Mouse (Mus musculus) hindbrain, embryonic 11.5 days (tissue): ENCODE data around the gene Srrm3. TPM values are rescaled to one million over a fixed set of nuclear protein-coding genes. Genes with fewer than 3 reads are reported as not detected.

ENCODE experiments used
- ATAC-seq: fragments of 200-750 bp; cut with Nextera tagmentation; 2 replicates; pipeline ENCODE4 v1.8.0; 2017; ENCODE audit warnings: mild to moderate bottlenecking, moderate TSS enrichment, moderate library complexity; ENCODE audit not compliant: low FRiP score
- DNase-seq: peaks from one replicate; pipeline ENCODE4 v3.0.0-alpha.2; 2015; ENCODE audit warnings: low spot score
- H3K27ac ChIP-seq: fragments of 300-500 bp; sonication (generic); 2 replicates; pipeline ENCODE4 v1.5.1; 2014; ENCODE audit warnings: mild to moderate bottlenecking, low read depth, low read length
- H3K27me3 ChIP-seq: fragments of 300-500 bp; sonication (generic); 2 replicates; pipeline ENCODE4 v1.6.1; 2014; ENCODE audit warnings: mild to moderate bottlenecking, low read length, moderate library complexity, mixed read lengths; ENCODE audit not compliant: control insufficient read depth, insufficient read depth
- H3K36me3 ChIP-seq: fragments of 300-500 bp; sonication (generic); 2 replicates; pipeline ENCODE4 v1.6.1; 2014; ENCODE audit warnings: mild to moderate bottlenecking, low read length, moderate library complexity, mixed read lengths; ENCODE audit not compliant: control insufficient read depth, insufficient read depth
- H3K4me1 ChIP-seq: fragments of 300-500 bp; sonication (generic); replicated peaks from 2 replicates; pipeline ENCODE4 v1.6.1; 2014; ENCODE audit warnings: low read length, mixed read lengths; ENCODE audit not compliant: control insufficient read depth, insufficient read depth
- H3K4me2 ChIP-seq: fragments of 300-500 bp; sonication (generic); replicated peaks from 2 replicates; pipeline ENCODE4 v1.6.1; 2014; ENCODE audit warnings: mild to moderate bottlenecking, low read depth, low read length
- H3K4me3 ChIP-seq: fragments of 300-500 bp; sonication (generic); 2 replicates; pipeline ENCODE4 v1.5.1; 2014; ENCODE audit warnings: low read depth, low read length
- H3K9ac ChIP-seq: fragments of 300-500 bp; sonication (generic); 2 replicates; pipeline ENCODE4 v1.6.1; 2014; ENCODE audit warnings: low read depth, low read length
- H3K9me3 ChIP-seq: fragments of 300-500 bp; sonication (generic); 2 replicates; pipeline ENCODE4 v1.6.1; 2016; ENCODE audit warnings: low read length; ENCODE audit not compliant: control insufficient read depth
- WGBS: fragments of 180-500 bp; shearing (Covaris S2); extraction: QIAGEN DNeasy Blood & Tissue Kit; methylation state at CpG from one replicate; pipeline ENCODE4 v1.1.7; 2014; 5-methylcytosine and 5-hydroxymethylcytosine counted together
- polyA plus RNA-seq: library from polyadenylated mRNA; unstranded; fragments of >200 nt; fragmentation: Nextera tagmentation; extraction: Ambion mirVana; gene quantifications from 2 replicates; pipeline ENCODE4 v1.2.1, GENCODE M21; 2014

Gene Srrm3
- polyA plus RNA-seq, 1 experiment from 2014 or later, result 39.8 TPM

DNA sequence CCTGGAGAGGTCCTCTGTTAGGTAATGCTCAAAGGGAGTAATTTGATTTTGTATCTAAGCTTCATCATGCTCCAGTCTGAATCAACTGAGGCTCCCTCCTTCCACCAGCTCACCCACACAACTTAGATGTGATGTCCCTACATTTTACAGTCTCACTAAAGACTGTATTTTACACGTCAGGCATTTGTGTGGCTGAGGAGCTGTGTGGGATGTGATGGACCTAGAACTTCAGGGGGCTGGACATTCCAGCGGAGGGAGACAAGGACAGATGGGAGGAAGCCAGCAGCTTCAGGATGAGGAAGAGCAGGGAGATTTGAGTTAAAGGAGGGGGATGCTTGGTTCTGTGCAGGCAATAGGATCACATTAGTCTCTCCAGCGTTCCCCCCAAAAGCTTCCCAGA, 41.2 kb downstream of the Srrm3 start:
- WGBS, result 85% methylated on average over 3 of the region's 3 CpGs
- ATAC-seq, result no peak
- H3K4me3 ChIP-seq, result no peak overlapping the region

DNA sequence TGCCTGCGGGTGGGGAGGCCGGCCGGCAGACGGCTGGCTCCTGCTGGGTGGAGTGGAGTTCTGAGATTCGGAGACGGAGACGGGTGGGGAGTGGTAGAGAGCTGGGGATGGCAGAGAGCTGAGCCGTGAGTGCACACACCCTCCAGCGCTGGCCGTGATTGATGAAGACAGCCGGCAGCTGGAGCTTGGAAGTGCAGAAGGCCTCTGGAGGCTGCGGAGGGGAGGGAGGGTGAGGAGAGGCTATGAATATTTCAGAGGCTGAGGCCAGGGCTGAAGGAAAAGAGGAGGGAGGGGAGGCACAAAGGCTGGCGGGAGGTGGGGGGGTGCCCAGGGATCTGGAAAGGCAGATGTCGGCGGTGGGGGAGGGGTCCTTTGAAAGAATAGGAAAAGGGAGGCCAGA, 44.3 kb downstream of the Srrm3 start:
- H3K27ac ChIP-seq, result peak overlapping the region; percentile 96
- H3K4me3 ChIP-seq, result peak overlapping the region; percentile 38
- H3K27me3 ChIP-seq, result peaks cover 16% of the 10 kb centered on the region
- ATAC-seq, result peak; percentile 94
- H3K9ac ChIP-seq, result peak overlapping the region; percentile 71; the same call in 1 of the 2 replicates
- peak overlapping the region; percentile 58; the same call in 1 of the 2 replicates for H3K4me2 ChIP-seq
- peak; percentile 91 for DNase-seq
- H3K36me3 ChIP-seq, result no peaks in the 10 kb centered on the region
- peaks cover 17% of the 10 kb centered on the region for H3K4me1 ChIP-seq
- no peaks in the 10 kb centered on the region for H3K9me3 ChIP-seq
- WGBS, result 1% methylated on average over 15 of the region's 15 CpGs

More for the DNA sequence above, 41.2 kb downstream of the Srrm3 start:
- no peaks in the 10 kb centered on the region for H3K9me3 ChIP-seq
- peaks cover 9% of the 10 kb centered on the region for H3K27me3 ChIP-seq
- H3K4me2 ChIP-seq, result no peak overlapping the region
- no peak overlapping the region for H3K9ac ChIP-seq
- H3K36me3 ChIP-seq, result no peaks in the 10 kb centered on the region
- H3K27ac ChIP-seq, result no peak overlapping the region
- peaks cover 17% of the 10 kb centered on the region for H3K4me1 ChIP-seq
- no peak for DNase-seq

DNA sequence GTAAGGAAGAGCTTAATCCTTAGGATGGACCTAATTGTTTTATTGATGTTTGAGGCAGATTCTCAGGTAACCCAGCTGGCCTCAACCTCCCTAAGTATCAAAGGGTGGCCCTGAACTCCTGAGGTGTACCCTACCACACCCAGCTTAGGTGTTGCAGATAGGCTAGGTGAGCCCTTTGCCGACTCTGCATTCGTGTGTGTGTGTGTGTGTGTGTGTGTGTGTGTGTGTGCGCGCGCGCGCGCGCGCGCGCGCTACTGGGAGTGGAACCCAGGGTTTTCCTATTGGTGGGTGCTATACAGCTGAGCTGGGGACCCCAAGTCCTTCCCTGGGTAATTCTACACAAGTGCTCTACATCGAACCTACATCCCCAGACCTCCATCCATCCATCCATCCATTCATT, 44.8 kb downstream of the Srrm3 start:
- Histone ChIP-seq H3K9me3 (no peaks in the 10 kb centered on the region), H3K4me2 (peak overlapping the region; percentile 58), H3K36me3 (no peaks in the 10 kb centered on the region), H3K9ac (peak overlapping the region; percentile 71), H3K27me3 (peaks cover 20% of the 10 kb centered on the region), H3K4me1 (peaks cover 17% of the 10 kb centered on the region), H3K27ac (peak overlapping the region; percentile 96), H3K4me3 (peak overlapping the region; percentile 38)
- 3% methylated on average over 14 of the region's 14 CpGs for WGBS
- DNase-seq, result no peak
- peak; percentile 4; the same call in 1 of the 2 replicates for ATAC-seq

- H3K9me3 ChIP-seq, result no peaks in the 10 kb centered on the region
These were observed 45.7 kb downstream of the Srrm3 start for GRCm38 (mm10) chr5:135852421-135852820.

DNA sequence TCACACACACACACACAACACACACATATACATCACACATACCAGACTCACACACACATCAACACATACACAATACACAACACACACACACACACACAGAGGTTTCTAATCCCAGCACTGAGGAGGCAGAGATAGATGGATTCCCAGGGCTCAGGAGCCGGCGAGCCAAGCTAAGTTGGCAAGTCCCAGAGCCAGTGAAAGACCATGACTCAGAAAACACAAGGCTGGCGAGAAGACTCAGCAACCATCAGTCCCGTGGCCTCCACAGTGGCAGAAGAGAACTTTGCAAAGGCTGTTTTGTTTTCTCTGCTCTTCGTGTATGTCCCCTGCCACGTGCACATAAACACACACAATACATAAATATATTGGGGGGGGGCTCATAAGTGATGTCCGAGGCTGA, 47.0 kb downstream of the Srrm3 start:
- Histone ChIP-seq H3K4me2 (no peak overlapping the region), H3K27ac (no peak overlapping the region), H3K9me3 (no peaks in the 10 kb centered on the region), H3K9ac (no peak overlapping the region), H3K27me3 (peaks cover 38% of the 10 kb centered on the region), H3K4me3 (no peak overlapping the region), H3K4me1 (peaks cover 17% of the 10 kb centered on the region), H3K36me3 (no peaks in the 10 kb centered on the region)
- ATAC-seq (no peak), DNase-seq (no peak)
- WGBS, result 58% methylated on average over 7 of the region's 7 CpGs

More at GRCm38 (mm10) chr5:135852421-135852820, 45.7 kb downstream of the Srrm3 start:
- peak overlapping the region; percentile 38 for H3K4me3 ChIP-seq
- H3K27ac ChIP-seq, result peak overlapping the region; percentile 96
- H3K36me3 ChIP-seq, result no peaks in the 10 kb centered on the region
- H3K4me1 ChIP-seq, result peaks cover 17% of the 10 kb centered on the region
- H3K9ac ChIP-seq, result peak overlapping the region; percentile 71
- no peak; the same call in 1 of the 2 replicates for ATAC-seq
- H3K27me3 ChIP-seq, result peaks cover 30% of the 10 kb centered on the region
- H3K4me2 ChIP-seq, result peak overlapping the region; percentile 58
- DNase-seq, result peak; percentile 72
- 3% methylated on average over 10 of the region's 10 CpGs for WGBS

GRCm38 (mm10) chr5:135855156-135855555, 48.5 kb downstream of the Srrm3 start:
- no peak overlapping the region for H3K4me2 ChIP-seq
- peaks cover 10% of the 10 kb centered on the region for H3K4me1 ChIP-seq
- no peaks in the 10 kb centered on the region for H3K36me3 ChIP-seq
- WGBS, result 0% methylated on average over 4 of the region's 4 CpGs
- H3K9me3 ChIP-seq, result no peaks in the 10 kb centered on the region
- DNase-seq (peak; percentile 87), ATAC-seq (no peak)
- H3K4me3 ChIP-seq, result no peak overlapping the region
- H3K27ac ChIP-seq, result no peak overlapping the region
- H3K27me3 ChIP-seq, result peaks cover 38% of the 10 kb centered on the region
- no peak overlapping the region for H3K9ac ChIP-seq

GRCm38 (mm10) chr5:135866662-135867061, 60.0 kb downstream of the Srrm3 start:
- Histone ChIP-seq H3K27me3 (peaks cover 34% of the 10 kb centered on the region), H3K4me3 (no peak overlapping the region), H3K4me2 (no peak overlapping the region), H3K9me3 (no peaks in the 10 kb centered on the region), H3K27ac (no peak overlapping the region), H3K9ac (no peak overlapping the region), H3K36me3 (no peaks in the 10 kb centered on the region), H3K4me1 (peaks cover 9% of the 10 kb centered on the region)
- ATAC-seq (no peak), DNase-seq (no peak)
- 38% methylated on average over 8 of the region's 8 CpGs for WGBS

DNA sequence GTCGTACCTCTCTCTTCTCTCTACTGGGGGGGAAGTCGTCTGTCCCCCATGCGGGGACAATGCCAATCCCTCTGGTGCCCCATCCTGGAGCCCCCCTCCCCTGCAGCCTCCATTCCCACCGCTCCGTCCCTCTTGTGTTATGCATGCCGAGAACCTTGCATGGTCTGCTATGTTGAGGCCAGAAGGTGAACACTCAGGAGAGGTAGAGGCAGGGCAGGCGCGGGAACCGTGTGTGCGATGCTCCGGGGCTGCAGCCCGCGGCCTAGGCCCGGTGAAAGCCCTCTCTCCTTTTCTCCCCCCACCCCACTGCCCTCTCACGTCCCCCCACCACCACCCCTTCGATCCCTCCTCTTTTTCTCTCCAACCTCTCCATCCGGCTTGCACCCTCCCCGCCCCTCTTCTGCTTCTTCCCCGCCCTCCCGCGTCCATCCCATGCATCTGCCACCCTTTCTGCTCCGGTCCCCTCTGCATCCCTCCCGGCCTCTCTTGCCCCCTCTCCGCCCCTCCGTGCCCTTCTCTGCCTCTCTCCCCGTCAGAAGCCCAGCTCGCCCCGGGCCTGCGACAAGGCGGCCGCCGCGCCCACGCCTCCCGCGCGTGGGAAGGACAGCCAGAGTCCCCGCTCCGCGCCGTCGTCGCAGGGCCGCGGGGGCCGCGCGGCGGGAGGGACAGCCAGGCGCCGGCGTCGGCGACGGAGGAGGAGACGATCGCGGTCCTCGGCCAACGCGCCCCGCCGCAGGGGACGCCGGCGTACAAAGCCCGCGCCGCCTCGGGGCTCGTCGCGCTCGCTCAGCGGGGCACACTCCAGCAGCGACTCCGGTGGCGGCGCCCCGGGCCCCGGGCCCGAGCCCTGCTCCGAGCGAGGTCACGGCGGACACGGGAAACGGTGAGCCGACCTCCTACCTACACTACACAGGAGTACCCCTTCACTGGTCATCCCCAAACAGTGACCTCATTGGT, 61.2 kb downstream of the Srrm3 start:
- Histone ChIP-seq H3K9me3 (no peaks in the 10 kb centered on the region), H3K27me3 (peaks cover 34% of the 10 kb centered on the region), H3K4me3 (peak overlapping the region; percentile 44), H3K4me1 (peaks cover 9% of the 10 kb centered on the region), H3K9ac (peak overlapping the region; percentile 64), H3K27ac (no peak overlapping the region), H3K36me3 (no peaks in the 10 kb centered on the region), H3K4me2 (peak overlapping the region; percentile 93)
- ATAC-seq, result peak; percentile 68
- peak; percentile 57 for DNase-seq
- 1% methylated on average over 69 of the region's 89 CpGs for WGBS
